Mouse (Mus musculus) ES-E14 (cell line): ENCODE measurements around the gene Slc5a5. TPM values are rescaled to one million over a fixed set of nuclear protein-coding genes. Genes with fewer than 3 reads are reported as not detected.

Source experiments
- DNase-seq: peaks from one replicate; pipeline ENCODE4 v3.0.0-alpha.2; 2013; ENCODE audit warnings: low read depth, low spot score
- H3K27ac ChIP-seq: 2 replicates; pipeline ENCODE4 v1.5.1; 2012; ENCODE audit warnings: low read depth, mild to moderate bottlenecking, low read length, moderate library complexity, mixed read lengths; ENCODE audit not compliant: poor library complexity, insufficient read depth, severe bottlenecking
- H3K36me3 ChIP-seq: 2 replicates; pipeline ENCODE4 v1.6.1; 2012; ENCODE audit warnings: mild to moderate bottlenecking, low read length, moderate library complexity, mixed read lengths; ENCODE audit not compliant: control insufficient read depth, poor library complexity, insufficient read depth, severe bottlenecking
- H3K4me1 ChIP-seq, 2 experiments: fragments of 150-350 bp in 1 of 2; sonication (generic) in 1 of 2; 2 replicates each; pipeline ENCODE4 v1.6.1; 2012; ENCODE audit warnings: low read length in 2 of 2, mild to moderate bottlenecking in 1 of 2, mixed read lengths in 1 of 2; ENCODE audit not compliant: control insufficient read depth in 2 of 2, insufficient read depth in 2 of 2, poor library complexity in 1 of 2
- H3K4me3 ChIP-seq, 2 experiments: fragments of 150-350 bp in 1 of 2; sonication (generic) in 1 of 2; 2 replicates each; pipeline ENCODE4 v1.5.1; 2012; ENCODE audit warnings: low read length in 2 of 2, low read depth in 1 of 2, mild to moderate bottlenecking in 1 of 2, mixed read lengths in 1 of 2; ENCODE audit not compliant: insufficient read depth in 1 of 2, poor library complexity in 1 of 2, severe bottlenecking in 1 of 2
- H3K9ac ChIP-seq: 2 replicates; pipeline ENCODE4 v1.6.1; 2012; ENCODE audit warnings: low read depth, mild to moderate bottlenecking, low read length, mixed read lengths; ENCODE audit not compliant: poor library complexity, insufficient read depth, severe bottlenecking
- H3K9me3 ChIP-seq: fragments of 150-350 bp; sonication (generic); 2 replicates; pipeline ENCODE4 v1.6.1; 2012; ENCODE audit warnings: low read depth, mild to moderate bottlenecking, low read length; ENCODE audit not compliant: control insufficient read depth, insufficient read depth
- CHD2 ChIP-seq: IDR thresholded peaks from 2 replicates; pipeline ENCODE4 v1.6.1; 2014; ENCODE audit warnings: mild to moderate bottlenecking, low read depth, low read length, inconsistent platforms
- HCFC1 ChIP-seq: IDR thresholded peaks from 2 replicates; pipeline ENCODE4 v1.6.1; 2012; ENCODE audit warnings: low read length, inconsistent platforms, borderline replicate concordance; ENCODE audit not compliant: insufficient read depth
- MAFK ChIP-seq: IDR thresholded peaks from 2 replicates; pipeline ENCODE4 v1.6.1; 2014; ENCODE audit warnings: mild to moderate bottlenecking, low read depth, low read length, inconsistent platforms; ENCODE audit not compliant: insufficient read depth
- ZC3H11A ChIP-seq: IDR thresholded peaks from 2 replicates; pipeline ENCODE4 v1.6.1; 2012; ENCODE audit warnings: low read depth, mild to moderate bottlenecking, inconsistent platforms, low read length, borderline replicate concordance
- ZNF384 ChIP-seq: IDR thresholded peaks from 2 replicates; pipeline ENCODE4 v1.6.1; 2012; ENCODE audit warnings: low read depth, low read length, inconsistent platforms
- in situ Hi-C, 2 experiments: fragments of 600-800 bp; cut with MboI; formaldehyde crosslinking; loops; one replicate each; pipeline ENCODE4 v1.15.1; 2025; ENCODE audit warnings: low sequenced_read_pairs in 2 of 2, inconsistent platforms in 1 of 2; ENCODE audit not compliant: unreplicated experiment in 2 of 2
- total RNA-seq: library from RNA; depleted of rRNA; stranded (reverse); fragments of 300-350 nt; gene quantifications from 2 replicates; pipeline ENCODE4 v1.2.3, GENCODE M21; 2012; rRNA removed

The Slc5a5 gene
- 2.5 and 3.4 TPM in 2 replicates for total RNA-seq

DNA sequence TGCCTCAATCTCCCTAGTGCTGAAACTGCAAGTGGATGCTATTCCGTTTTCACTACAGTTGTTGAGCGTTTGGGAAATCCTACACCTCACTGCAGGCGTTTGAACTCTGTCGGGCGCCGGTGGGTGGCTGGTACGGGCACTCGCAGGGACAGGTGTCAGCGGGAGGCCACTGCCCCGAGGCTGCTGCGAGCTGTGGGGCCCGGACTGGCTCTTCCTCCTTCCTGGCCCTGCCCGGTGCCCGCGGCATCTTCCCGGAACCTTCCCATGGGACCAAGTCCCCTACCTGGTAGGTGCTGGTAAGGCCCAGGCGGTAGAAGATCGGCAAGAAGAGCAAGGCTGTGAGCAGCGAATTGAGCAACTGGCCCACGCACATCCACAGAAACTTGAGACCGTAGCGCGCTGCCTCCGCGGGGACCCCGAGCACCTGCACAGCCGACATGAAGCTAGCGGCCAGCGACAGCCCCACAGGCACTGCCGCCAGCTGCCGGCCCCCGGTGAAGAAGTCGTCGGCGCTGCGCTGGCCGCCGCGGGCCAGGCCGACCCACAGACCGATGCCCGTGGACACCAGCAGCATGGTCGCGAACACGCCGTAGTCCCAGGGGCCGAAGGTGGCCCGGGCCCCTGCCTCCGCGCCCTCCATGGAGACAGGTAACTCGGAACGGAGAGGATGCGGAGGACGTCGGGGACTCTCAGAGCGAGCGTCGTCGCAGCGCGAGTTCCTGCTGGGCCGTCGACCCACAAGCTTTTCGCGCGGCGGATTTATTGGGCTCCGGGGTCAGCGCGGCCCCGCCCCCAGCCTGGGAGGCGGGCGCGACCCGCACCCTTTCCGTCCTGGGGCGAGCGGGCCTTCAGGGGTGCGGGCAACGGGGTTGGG is at the start of gene Slc5a5:
TSS of gene Slc5a5 (minus strand) at position 736 of the 874 bp plus-strand sequence.
- Histone ChIP-seq H3K9ac (peak within 1 kb of the TSS; percentile 56), H3K27ac (no peak within 1 kb of the TSS), H3K9me3 (no peaks in the 10 kb centered on the region), H3K36me3 (peaks cover 30% of the 10 kb centered on the region), H3K4me1 (peaks cover 4 to 23% of the 10 kb centered on the region in 2 experiments; a peak in 3 of 4 replicates), H3K4me3 (peak within 1 kb of the TSS; percentile 59 to 66)
- in situ Hi-C loops = no loop called here
- DNase-seq = no peak
- TF ChIP-seq ZNF384 (no peak), ZC3H11A (no peak), MAFK (no peak), HCFC1 (no peak), CHD2 (no peak)

DNA sequence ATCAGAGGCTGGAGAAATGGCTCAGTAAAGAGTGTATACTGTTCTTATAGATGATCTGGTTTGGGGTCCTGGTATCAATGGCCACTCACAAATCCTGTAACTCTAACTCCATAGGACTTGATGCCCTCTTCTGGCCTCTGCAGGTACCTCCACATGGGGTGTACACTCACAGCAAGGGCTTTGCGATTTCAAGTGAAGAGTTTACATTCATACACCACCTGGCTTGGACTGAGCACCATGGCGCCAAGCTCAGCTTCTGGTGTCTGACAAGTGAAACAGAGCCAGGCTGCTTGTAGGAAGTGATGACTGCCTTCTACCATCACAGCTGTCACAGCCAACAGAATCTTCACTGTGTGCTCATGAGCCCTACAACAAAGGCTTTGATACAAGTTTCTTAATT is 48.9 kb upstream of the Slc5a5 start:
- no peak overlapping the region for H3K4me3 ChIP-seq
- H3K36me3 ChIP-seq = no peaks in the 10 kb centered on the region
- no peaks in the 10 kb centered on the region for H3K4me1 ChIP-seq
- no peak for TF ChIP-seq CHD2
- TF ChIP-seq ZC3H11A = peak; percentile 22; the same call in 1 of the 2 replicates
- no peak for TF ChIP-seq ZNF384
- H3K9ac ChIP-seq = no peak overlapping the region
- DNase-seq = no peak
- no peaks in the 10 kb centered on the region for H3K9me3 ChIP-seq
- in situ Hi-C loops = no loop called here
- no peak overlapping the region for H3K27ac ChIP-seq

DNA sequence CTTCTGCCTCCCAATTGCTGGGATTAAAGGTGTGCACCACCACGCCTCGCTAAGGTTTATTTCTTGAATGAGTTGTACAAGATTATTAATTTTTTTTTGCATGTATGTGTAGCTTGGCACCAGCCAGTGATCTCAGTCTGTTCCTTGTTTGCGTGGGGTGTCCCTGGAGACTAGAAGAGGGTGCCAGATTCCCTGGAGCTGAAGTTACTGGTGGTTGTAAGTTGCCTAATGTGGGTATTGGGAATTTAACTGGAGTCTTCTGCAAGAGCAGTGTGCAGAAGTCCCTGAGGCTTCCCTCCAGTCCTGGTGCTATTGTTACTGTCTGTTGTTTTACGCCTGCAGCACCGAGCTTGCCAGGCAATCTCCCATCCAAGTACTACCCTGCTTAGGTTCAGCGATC is 44.6 kb upstream of the Slc5a5 start:
- Histone ChIP-seq H3K9me3 (no peaks in the 10 kb centered on the region), H3K36me3 (no peaks in the 10 kb centered on the region), H3K27ac (no peak overlapping the region), H3K4me1 (no peaks in the 10 kb centered on the region), H3K9ac (no peak overlapping the region), H3K4me3 (no peak overlapping the region)
- in situ Hi-C loops = no loop called here
- no peak for DNase-seq
- no peak for TF ChIP-seq MAFK
- TF ChIP-seq HCFC1 = no peak
- TF ChIP-seq CHD2 = no peak
- no peak for TF ChIP-seq ZC3H11A
- no peak for TF ChIP-seq ZNF384

DNA sequence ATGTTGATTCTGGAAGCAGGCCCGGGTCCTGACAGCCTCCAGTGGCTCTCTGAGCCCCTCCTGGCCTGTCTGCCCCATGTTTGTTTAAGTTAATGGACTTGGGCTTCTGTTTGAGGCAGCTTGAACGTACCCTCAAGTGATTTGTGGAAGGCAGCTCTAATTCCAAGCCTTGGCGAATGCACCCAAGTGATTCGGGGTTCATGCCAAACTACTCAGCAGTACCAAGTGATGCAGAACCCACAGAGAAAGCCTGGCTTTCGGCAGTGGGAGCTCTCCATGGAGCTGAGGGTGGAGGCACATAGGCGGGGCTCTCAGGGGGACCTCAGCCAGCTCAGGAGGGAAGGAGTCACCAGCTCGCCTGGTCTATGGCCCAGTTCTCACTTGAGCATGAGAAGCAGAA is 42.2 kb upstream of the Slc5a5 start:
- in situ Hi-C loops = no loop called here
- no peak overlapping the region for H3K9ac ChIP-seq
- no peaks in the 10 kb centered on the region for H3K36me3 ChIP-seq
- H3K4me3 ChIP-seq = no peak overlapping the region
- H3K27ac ChIP-seq = no peak overlapping the region
- TF ChIP-seq ZNF384 = no peak
- TF ChIP-seq HCFC1 = no peak
- TF ChIP-seq ZC3H11A = no peak
- TF ChIP-seq MAFK = no peak
- no peak for TF ChIP-seq CHD2
- H3K4me1 ChIP-seq = no peaks in the 10 kb centered on the region
- no peak for DNase-seq
- no peaks in the 10 kb centered on the region for H3K9me3 ChIP-seq
